Mouse (Mus musculus) gastrocnemius, postnatal 36 days (tissue): ENCODE results near the gene Kat5. TPM values are rescaled to one million over a fixed set of nuclear protein-coding genes. Genes with fewer than 3 reads are reported as not detected.
A peak's percentile ranks its signal among the peaks of the same experiment; 100 is the strongest.

Source experiments
- DNase-seq, 2 experiments: peaks; one replicate each; pipeline ENCODE4 v3.0.0; 2022
- intact Hi-C: fragments of 180-260 bp; cut with DNase I; formaldehyde crosslinking; loops from one replicate; pipeline ENCODE4 v1.15.1; 2025
- total RNA-seq, 2 experiments: library from RNA; stranded (reverse); gene quantifications; 2 replicates each; pipeline ENCODE4 v1.2.3; 2021

Gene Kat5
- total RNA-seq, 2 experiments from 2014 or later = 23.3 to 25.4 TPM

- intact Hi-C loops = no loop called here
Measured at GRCm38 (mm10) chr19:5572331-5573125, 37.5 kb downstream of the Kat5 start.

GRCm38 (mm10) chr19:5571831-5572230, 38.2 kb downstream of the Kat5 start:
- intact Hi-C loops = no loop called here
- no peak for DNase-seq

More at GRCm38 (mm10) chr19:5572331-5573125, 37.5 kb downstream of the Kat5 start:
- DNase-seq = no peak

DNA sequence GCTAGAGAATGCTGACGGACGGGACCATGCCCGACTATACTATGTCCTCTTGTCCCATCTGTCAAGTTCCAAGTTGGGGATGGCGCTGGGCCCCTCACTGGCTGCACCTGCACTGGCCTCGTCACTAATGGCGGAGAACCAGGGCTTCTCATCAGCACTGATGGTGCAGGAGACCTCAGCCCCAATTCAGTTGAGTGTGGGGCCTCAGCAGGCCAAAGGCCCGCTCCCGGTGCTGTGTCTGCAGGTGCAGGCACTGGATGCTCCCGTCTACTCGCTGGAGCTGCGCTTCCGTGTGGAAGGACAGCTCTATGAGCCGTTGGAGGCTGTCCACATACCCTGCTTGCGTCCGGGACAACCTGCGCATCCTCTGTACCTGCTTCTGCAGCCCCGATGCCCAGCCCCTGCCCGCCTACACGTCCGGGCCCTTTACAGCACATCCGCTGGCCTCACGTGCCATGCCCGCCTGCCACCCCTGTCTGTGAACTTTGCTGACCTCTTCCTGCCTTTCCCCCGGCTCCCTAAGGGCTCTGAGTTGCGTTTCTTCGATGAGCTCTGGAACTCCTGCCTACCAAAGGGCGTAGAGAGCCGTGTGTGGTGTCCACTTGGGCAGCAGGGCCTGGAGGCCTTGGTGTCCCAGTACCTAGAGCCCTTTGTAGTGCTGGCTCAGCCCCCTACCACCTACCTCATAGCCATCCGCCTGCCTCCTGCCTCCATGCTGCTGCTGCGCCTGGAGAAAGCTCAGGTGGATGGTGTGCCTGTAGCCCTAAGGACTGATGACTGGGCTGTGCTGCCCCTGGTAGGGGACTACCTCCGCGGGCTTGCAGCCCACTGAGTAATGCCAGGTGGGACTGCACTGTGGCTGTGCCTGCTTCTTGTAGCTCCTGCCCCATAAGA, 39.4 kb downstream of the Kat5 start:
- intact Hi-C loops = no loop called here
- no peak for DNase-seq

- peak in 1 of 2 experiments; percentile 12 for DNase-seq
- intact Hi-C loops = loop anchor here (5.0 kb wide), 1 partner anchor 107 kb away; the partner anchor contains the start of gene Fibp
Measured at GRCm38 (mm10) chr19:5569521-5569920, 40.5 kb downstream of the Kat5 start.

DNA sequence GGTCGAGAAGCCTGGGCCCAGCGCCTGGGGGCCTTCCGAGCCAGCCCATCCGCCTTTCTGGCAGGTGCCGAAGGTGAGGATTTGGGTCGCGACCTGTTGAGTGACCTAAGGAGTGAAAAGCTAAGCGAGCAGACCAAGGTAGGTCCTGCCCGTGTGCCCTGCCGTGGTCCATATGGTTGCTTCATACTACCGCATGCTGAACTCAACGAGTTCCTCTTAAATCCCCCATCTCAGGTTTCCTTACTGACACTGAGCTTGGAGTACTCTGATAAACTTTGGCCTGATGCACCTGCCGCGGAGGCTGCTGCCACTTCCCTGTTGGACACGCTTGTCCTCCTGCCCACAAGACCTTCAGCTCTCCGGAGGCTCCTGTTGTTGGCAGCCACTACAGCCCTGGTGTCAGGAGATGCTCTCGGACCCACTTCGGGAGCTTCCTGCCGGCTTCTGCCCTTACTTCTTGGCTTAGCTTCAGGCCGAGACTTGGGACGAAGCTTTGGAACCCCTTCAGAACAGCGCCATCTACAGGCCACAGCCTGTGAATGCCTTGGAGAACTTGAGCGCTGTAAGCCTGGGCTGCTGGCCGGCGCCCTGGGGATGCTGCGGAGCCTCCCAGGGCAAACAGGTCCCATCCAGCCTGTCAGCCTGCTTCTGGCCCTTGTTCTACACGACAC, 41.4 kb downstream of the Kat5 start:
- intact Hi-C loops = loop anchor here (5.0 kb wide), 1 partner anchor 106 kb away; the partner anchor contains the start of gene Fibp
- peak; percentile 79 for DNase-seq

GRCm38 (mm10) chr19:5567534-5568469, 42.2 kb downstream of the Kat5 start, which contains the start of gene Ap5b1:
Ap5b1 (plus strand) TSS chr19:5568025.
- intact Hi-C loops = loop anchor here (1.0 to 5.0 kb wide), 2 partner anchors 39 to 106 kb away; partner anchors contain the start of gene Fibp
- DNase-seq = peak; percentile 84 to 88

DNA sequence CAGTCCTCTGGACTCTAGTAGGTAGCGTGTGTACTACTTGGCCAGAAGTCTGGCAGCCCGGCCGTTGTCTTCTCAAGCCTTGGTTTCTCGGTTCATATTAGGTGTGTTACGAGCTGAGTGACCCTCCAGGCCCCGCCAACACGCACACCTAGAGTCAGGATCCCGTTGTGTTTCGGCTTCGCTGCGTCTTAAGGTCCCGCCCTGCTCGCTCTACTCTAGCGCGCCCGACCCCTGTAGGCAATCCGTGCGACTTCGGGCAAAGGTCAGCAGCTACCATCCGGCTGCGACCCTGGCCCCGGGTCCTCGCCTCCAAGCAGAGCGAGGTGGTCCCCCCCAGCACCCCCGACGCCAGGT, 42.9 kb downstream of the Kat5 start:
- no peak for DNase-seq
- intact Hi-C loops = loop anchor here (1.0 to 5.0 kb wide), 2 partner anchors 38 to 105 kb away; partner anchors contain the start of gene Fibp

GRCm38 (mm10) chr19:5566316-5566715, 43.7 kb downstream of the Kat5 start:
- intact Hi-C loops = loop anchor here (5.0 kb wide), 1 partner anchor 104 kb away; the partner anchor contains the start of gene Fibp
- DNase-seq = no peak

DNA sequence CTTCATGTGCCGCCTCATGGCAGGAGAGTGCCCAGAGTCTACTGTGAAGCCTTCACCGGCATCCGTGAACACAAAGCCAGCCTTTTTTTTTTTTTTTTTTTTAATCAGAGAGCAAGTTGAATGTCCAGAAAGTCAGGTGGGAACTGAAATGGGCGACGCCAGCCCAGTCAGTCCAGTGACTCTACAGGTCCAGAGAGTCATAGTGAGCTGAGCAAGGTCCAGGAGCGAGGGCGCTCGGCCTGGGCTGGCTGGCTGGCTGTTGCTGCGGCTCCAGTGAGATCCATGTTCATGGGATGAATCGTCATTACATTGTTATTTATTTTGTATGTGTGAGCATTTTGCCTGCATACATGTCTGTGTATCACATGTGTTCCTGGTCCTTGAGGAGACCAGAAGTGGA, 47.3 kb downstream of the Kat5 start:
- intact Hi-C loops = no loop called here
- no peak for DNase-seq

GRCm38 (mm10) chr19:5561886-5562285, 48.2 kb downstream of the Kat5 start:
- no peak for DNase-seq
- intact Hi-C loops = no loop called here

GRCm38 (mm10) chr19:5561252-5561790, 48.7 kb downstream of the Kat5 start:
- no peak for DNase-seq
- intact Hi-C loops = no loop called here

GRCm38 (mm10) chr19:5560457-5561041, 49.5 kb downstream of the Kat5 start, which contains the start of gene Ovol1:
Ovol1 (minus strand) TSS chr19:5560646.
- no peak for DNase-seq

GRCm38 (mm10) chr19:5559631-5560456, 50.2 kb downstream of the Kat5 start:
- DNase-seq = no peak
- intact Hi-C loops = no loop called here

More at GRCm38 (mm10) chr19:5560457-5561041, 49.5 kb downstream of the Kat5 start, which contains the start of gene Ovol1:
- intact Hi-C loops = no loop called here

GRCm38 (mm10) chr19:5559229-5559628, 50.8 kb downstream of the Kat5 start:
- DNase-seq = no peak
- intact Hi-C loops = no loop called here

DNA sequence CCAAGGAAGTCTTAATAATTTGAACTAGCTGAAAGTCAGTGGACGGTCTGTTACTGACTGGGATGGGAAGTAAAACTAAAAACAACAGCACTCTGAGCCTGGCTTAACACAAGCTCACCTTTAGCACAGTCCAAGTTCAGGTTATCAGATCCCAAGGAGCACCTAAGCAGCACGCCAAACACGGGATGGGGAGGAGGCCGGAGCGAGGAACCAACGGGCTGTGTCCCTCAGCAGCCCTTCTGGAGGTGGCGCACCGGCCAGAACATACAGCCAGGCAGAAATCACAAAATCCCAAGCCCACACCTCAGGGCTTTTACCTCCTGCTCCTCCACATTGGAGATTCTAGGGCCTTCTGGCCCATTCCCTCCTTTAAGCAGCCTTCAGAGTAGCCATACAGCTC, 51.3 kb downstream of the Kat5 start:
- intact Hi-C loops = no loop called here
- DNase-seq = no peak

- intact Hi-C loops = no loop called here
- no peak for DNase-seq
Measured at GRCm38 (mm10) chr19:5558169-5558568, 51.9 kb downstream of the Kat5 start.

DNA sequence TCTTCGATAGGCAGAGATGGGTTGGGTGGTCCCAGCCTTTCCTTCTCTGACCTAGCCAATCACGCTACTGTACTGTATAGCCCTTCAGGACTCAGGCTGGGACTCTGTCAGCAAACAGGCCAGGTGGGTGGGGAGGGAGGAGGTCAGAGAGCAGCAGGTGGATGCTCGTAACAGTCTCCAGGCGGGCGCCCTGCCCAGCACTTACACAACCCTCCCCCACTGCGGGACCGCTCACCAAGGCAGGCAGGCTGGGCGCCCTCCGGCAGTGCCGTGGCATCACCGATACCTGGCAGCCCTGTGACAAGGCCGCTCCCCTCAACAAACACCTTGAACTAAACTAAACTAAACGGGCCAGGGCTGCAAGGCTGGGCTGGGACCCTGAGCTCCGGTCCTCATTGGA, 55.8 kb downstream of the Kat5 start:
- DNase-seq = no peak
- intact Hi-C loops = no loop called here

GRCm38 (mm10) chr19:5553802-5554201, 56.2 kb downstream of the Kat5 start:
- intact Hi-C loops = no loop called here

More at GRCm38 (mm10) chr19:5553802-5554201, 56.2 kb downstream of the Kat5 start:
- DNase-seq = peak in 1 of 2 experiments; percentile 3
